Mouse (Mus musculus) heart, postnatal 0 days (tissue): ENCODE measurements around the gene Zwilch. TPM values are rescaled to one million over a fixed set of nuclear protein-coding genes. Genes with fewer than 3 reads are reported as not detected.
"Not testable (repeated sequence)": the region's sequence is repeated elsewhere in the genome, so short reads cannot be mapped to it uniquely, and the experiment has no call there.

ENCODE experiments used
- ATAC-seq: fragments of 200-750 bp; cut with Nextera tagmentation; 2 replicates; pipeline ENCODE4 v1.8.0; 2017; ENCODE audit warnings: low read depth, moderate number of reproducible peaks, moderate library complexity; ENCODE audit not compliant: insufficient read depth
- DNase-seq: peaks from one replicate; pipeline ENCODE4 v3.0.0-alpha.2; 2016; ENCODE audit warnings: low spot score
- H3K27ac ChIP-seq: fragments of 300-500 bp; sonication (generic); 2 replicates; pipeline ENCODE4 v1.5.1; 2014; ENCODE audit warnings: low read depth, mild to moderate bottlenecking
- H3K27me3 ChIP-seq: fragments of 300-500 bp; sonication (generic); 2 replicates; pipeline ENCODE4 v1.6.1; 2014; ENCODE audit warnings: low read length, mixed read lengths; ENCODE audit not compliant: control insufficient read depth, insufficient read depth
- H3K36me3 ChIP-seq: fragments of 300-500 bp; sonication (generic); replicated peaks from 2 replicates; pipeline ENCODE4 v1.6.1; 2014; ENCODE audit warnings: low read length, mixed read lengths; ENCODE audit not compliant: control insufficient read depth, insufficient read depth
- H3K4me1 ChIP-seq: fragments of 300-500 bp; sonication (generic); 2 replicates; pipeline ENCODE4 v1.6.1; 2014; ENCODE audit warnings: antibody characterized with exemption; ENCODE audit not compliant: control insufficient read depth, insufficient read depth
- H3K4me2 ChIP-seq: fragments of 300-500 bp; sonication (generic); 2 replicates; pipeline ENCODE4 v1.6.1; 2014; ENCODE audit warnings: low read depth, mild to moderate bottlenecking, low read length, moderate library complexity
- H3K4me3 ChIP-seq: fragments of 300-500 bp; sonication (generic); 2 replicates; pipeline ENCODE4 v1.5.1; 2014; ENCODE audit warnings: low read depth, low read length
- H3K9ac ChIP-seq: fragments of 300-500 bp; sonication (generic); replicated peaks from 2 replicates; pipeline ENCODE4 v1.6.1; 2014; ENCODE audit warnings: low read depth, low read length, mixed read lengths
- H3K9me3 ChIP-seq: fragments of 300-500 bp; sonication (generic); replicated peaks from 2 replicates; pipeline ENCODE4 v1.6.1; 2016; ENCODE audit warnings: low read length; ENCODE audit not compliant: control insufficient read depth
- CTCF ChIP-seq: IDR thresholded peaks from 2 replicates; pipeline ENCODE4 v1.5.1; 2016; ENCODE audit warnings: antibody characterized with exemption, control low read depth, low read depth
- EP300 ChIP-seq: IDR thresholded peaks from 2 replicates; pipeline ENCODE4 v1.6.1; 2016; ENCODE audit warnings: antibody characterized with exemption, low read depth
- WGBS: fragments of 180-500 bp; shearing (Covaris S2); extraction: QIAGEN DNeasy Blood & Tissue Kit; methylation state at CpG from one replicate; pipeline ENCODE4 v1.1.7; 2014; 5-methylcytosine and 5-hydroxymethylcytosine counted together
- polyA plus RNA-seq: library from polyadenylated mRNA; unstranded; fragments of >200 nt; fragmentation: Nextera tagmentation; extraction: Ambion mirVana; gene quantifications from 2 replicates; pipeline ENCODE4 v1.2.1, GENCODE M21; 2015
- total RNA-seq: library from RNA; depleted of rRNA; stranded (reverse); fragments of >200 nt; gene quantifications from 2 replicates; pipeline ENCODE4 v1.2.3, GENCODE M21; 2014; ENCODE audit warnings: low replicate concordance

Gene Zwilch
- total and polyA plus RNA-seq, 2 experiments from 2014 or later: 3.8 to 9.8 TPM

GRCm38 (mm10) chr9:64131623-64132022 lies 41.3 kb downstream of the Zwilch start:
- no peak overlapping the region for H3K4me2 ChIP-seq
- no peaks in the 10 kb centered on the region for H3K4me1 ChIP-seq
- H3K9ac ChIP-seq: no peak overlapping the region
- 84% methylated on average over 6 of the region's 6 CpGs for WGBS
- no peaks in the 10 kb centered on the region for H3K9me3 ChIP-seq
- no peak overlapping the region for H3K27ac ChIP-seq
- ATAC-seq: no peak
- H3K36me3 ChIP-seq: 0 out of 2 replicates have a peak, but pooled peaks cover 1% of the 10 kb centered on the region
- H3K4me3 ChIP-seq: no peak overlapping the region
- DNase-seq: no peak
- no peaks in the 10 kb centered on the region for H3K27me3 ChIP-seq
- TF ChIP-seq EP300: no peak

- no peaks in the 10 kb centered on the region for H3K9me3 ChIP-seq
- no peak overlapping the region for H3K4me2 ChIP-seq
- no peaks in the 10 kb centered on the region for H3K27me3 ChIP-seq
- H3K27ac ChIP-seq: no peak overlapping the region
- WGBS: 49% methylated on average over 12 of the region's 12 CpGs
- no peaks in the 10 kb centered on the region for H3K36me3 ChIP-seq
- no peak overlapping the region for H3K4me3 ChIP-seq
- no peak for ATAC-seq
- H3K9ac ChIP-seq: no peak overlapping the region
- H3K4me1 ChIP-seq: 0 out of 2 replicates have a peak, but pooled peaks cover 6% of the 10 kb centered on the region
- DNase-seq: no peak
- TF ChIP-seq EP300 (no peak), CTCF (no peak)
These were observed 46.8 kb downstream of the Zwilch start for GRCm38 (mm10) chr9:64126121-64126520.

GRCm38 (mm10) chr9:64125307-64125706 lies 47.6 kb downstream of the Zwilch start:
- Histone ChIP-seq H3K4me3 (no peak overlapping the region), H3K4me2 (no peak overlapping the region), H3K9ac (no peak overlapping the region), H3K9me3 (no peaks in the 10 kb centered on the region), H3K36me3 (no peaks in the 10 kb centered on the region), H3K4me1 (0 out of 2 replicates have a peak, but pooled peaks cover 6% of the 10 kb centered on the region), H3K27ac (peak overlapping the region; percentile 34; the same call in 1 of the 2 replicates), H3K27me3 (no peaks in the 10 kb centered on the region)
- peak; percentile 30 for DNase-seq
- ATAC-seq: peak; percentile 39
- WGBS: 34% methylated on average over 3 of the region's 3 CpGs
- no peak for TF ChIP-seq CTCF
- no peak for TF ChIP-seq EP300

GRCm38 (mm10) chr9:64124846-64125245 lies 48.1 kb downstream of the Zwilch start:
- not testable (repeated sequence) for H3K4me2 ChIP-seq, H3K9ac ChIP-seq, H3K27me3 ChIP-seq, H3K4me3 ChIP-seq, DNase-seq, ATAC-seq, H3K36me3 ChIP-seq, H3K4me1 ChIP-seq, H3K9me3 ChIP-seq, H3K27ac ChIP-seq
- 58% methylated on average over 3 of the region's 3 CpGs for WGBS

- Histone ChIP-seq H3K4me1 (0 out of 2 replicates have a peak, but pooled peaks cover 6% of the 10 kb centered on the region), H3K9me3 (no peaks in the 10 kb centered on the region), H3K9ac (no peak overlapping the region), H3K4me2 (no peak overlapping the region), H3K27ac (no peak overlapping the region), H3K27me3 (no peaks in the 10 kb centered on the region), H3K4me3 (no peak overlapping the region), H3K36me3 (no peaks in the 10 kb centered on the region)
- DNase-seq (no peak), ATAC-seq (no peak)
- TF ChIP-seq EP300: no peak
- no peak for TF ChIP-seq CTCF
- WGBS: 89% methylated on average over 10 of the region's 10 CpGs
These were observed 50.3 kb downstream of the Zwilch start for GRCm38 (mm10) chr9:64122601-64123000.

GRCm38 (mm10) chr9:64120584-64121277 lies 52.2 kb downstream of the Zwilch start:
- no peak overlapping the region for H3K4me3 ChIP-seq
- no peaks in the 10 kb centered on the region for H3K9me3 ChIP-seq
- H3K27me3 ChIP-seq: no peaks in the 10 kb centered on the region
- H3K27ac ChIP-seq: no peak overlapping the region
- no peak overlapping the region for H3K9ac ChIP-seq
- no peak for ATAC-seq
- DNase-seq: no peak
- TF ChIP-seq EP300 (no peak), CTCF (no peak)
- no peak overlapping the region for H3K4me2 ChIP-seq
- peaks cover 11% of the 10 kb centered on the region; the same call in 1 of the 2 replicates for H3K4me1 ChIP-seq
- H3K36me3 ChIP-seq: no peaks in the 10 kb centered on the region
- 39% methylated on average over 11 of the region's 11 CpGs for WGBS
